Mouse (Mus musculus): ENCODE data around the gene Cdh16. TPM values are rescaled to one million over a fixed set of nuclear protein-coding genes. Genes with fewer than 3 reads are reported as not detected.

Cdh16 gene
- polyA plus RNA-seq, 1 experiment from 2014 or later = 32.2 TPM

DNA sequence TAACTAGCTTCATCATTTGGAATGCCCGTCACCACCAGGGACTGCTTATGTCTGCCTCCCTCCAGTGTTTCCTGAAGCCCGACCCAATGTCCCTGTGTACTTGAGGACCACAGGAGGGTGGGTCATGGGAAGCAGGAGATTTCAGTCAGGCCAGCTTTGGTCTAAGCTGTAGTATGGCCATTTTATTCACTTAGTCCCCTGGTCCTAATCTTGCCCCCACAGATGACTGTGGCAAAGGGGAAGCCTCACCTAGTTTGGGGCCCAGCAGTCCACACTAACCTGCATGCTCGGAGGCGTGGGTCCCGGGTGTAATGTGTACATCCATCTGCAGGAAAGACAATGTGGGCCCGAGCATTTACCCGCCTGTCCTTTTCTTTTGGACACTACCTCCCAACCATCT lies 16.0 kb upstream of the Cdh16 start:
- DNase-seq = no peak
- H3K27ac ChIP-seq (ENCODE audit: low read depth) = no peak overlapping the region

DNA sequence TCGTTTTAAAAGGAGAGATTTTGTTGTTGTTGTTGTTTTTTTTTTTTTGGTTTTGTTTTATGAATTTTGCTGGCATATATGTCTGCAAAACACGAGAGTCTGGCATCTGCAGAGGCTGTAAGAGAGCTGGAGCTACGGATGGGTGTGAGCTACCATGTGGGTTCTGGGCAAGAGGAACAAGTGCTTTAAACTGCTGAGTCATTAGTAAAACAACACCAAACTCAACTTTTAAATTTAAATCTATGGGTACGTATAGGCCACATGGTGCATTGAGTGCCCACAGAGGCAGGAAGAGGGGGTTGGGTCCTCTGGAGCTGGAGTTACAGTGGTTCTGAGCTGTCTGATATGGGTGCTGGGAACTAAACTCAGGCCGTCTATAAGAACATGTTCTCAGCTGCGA lies 13.8 kb upstream of the Cdh16 start:
- H3K27me3 ChIP-seq (ENCODE audit: insufficient read depth, low read length) = no peaks in the 10 kb centered on the region
- no peaks in the 10 kb centered on the region for H3K9me3 ChIP-seq (ENCODE audit: low read depth, low read length)
- DNase-seq (no peak), ATAC-seq (ENCODE audit: insufficient read depth) (no peak)
- H3K4me2 ChIP-seq = no peak overlapping the region
- H3K4me1 ChIP-seq (ENCODE audit: insufficient read depth) = peaks cover 15% of the 10 kb centered on the region
- no peak for TF ChIP-seq CTCF (IDR thresholded peaks at IDR 0.05; ENCODE audit: low read depth)
- peaks cover 14% of the 10 kb centered on the region; the same call in 1 of the 2 replicates for H3K36me3 ChIP-seq (ENCODE audit: insufficient read depth)
- no peak overlapping the region for H3K4me3 ChIP-seq (ENCODE audit: low read depth, low read length)
- H3K27ac ChIP-seq (ENCODE audit: low read depth) = no peak overlapping the region
- WGBS = 87% methylated on average over 6 of the region's 6 CpGs
- H3K9ac ChIP-seq = no peak overlapping the region

More for the DNA sequence above, 16.0 kb upstream of the Cdh16 start:
- Histone ChIP-seq H3K4me1 (ENCODE audit: insufficient read depth) (peaks cover 15% of the 10 kb centered on the region), H3K9ac (peak overlapping the region; percentile 80), H3K9me3 (ENCODE audit: low read depth, low read length) (no peaks in the 10 kb centered on the region), H3K27me3 (ENCODE audit: insufficient read depth, low read length) (no peaks in the 10 kb centered on the region), H3K4me2 (peak overlapping the region; percentile 88), H3K4me3 (ENCODE audit: low read depth, low read length) (peak overlapping the region; percentile 85), H3K36me3 (ENCODE audit: insufficient read depth) (peaks cover 14% of the 10 kb centered on the region; the same call in 1 of the 2 replicates)
- TF ChIP-seq CTCF (IDR thresholded peaks at IDR 0.05; ENCODE audit: low read depth) = no peak
- WGBS = 91% methylated on average over 7 of the region's 7 CpGs
- ATAC-seq (ENCODE audit: insufficient read depth) = no peak

DNA sequence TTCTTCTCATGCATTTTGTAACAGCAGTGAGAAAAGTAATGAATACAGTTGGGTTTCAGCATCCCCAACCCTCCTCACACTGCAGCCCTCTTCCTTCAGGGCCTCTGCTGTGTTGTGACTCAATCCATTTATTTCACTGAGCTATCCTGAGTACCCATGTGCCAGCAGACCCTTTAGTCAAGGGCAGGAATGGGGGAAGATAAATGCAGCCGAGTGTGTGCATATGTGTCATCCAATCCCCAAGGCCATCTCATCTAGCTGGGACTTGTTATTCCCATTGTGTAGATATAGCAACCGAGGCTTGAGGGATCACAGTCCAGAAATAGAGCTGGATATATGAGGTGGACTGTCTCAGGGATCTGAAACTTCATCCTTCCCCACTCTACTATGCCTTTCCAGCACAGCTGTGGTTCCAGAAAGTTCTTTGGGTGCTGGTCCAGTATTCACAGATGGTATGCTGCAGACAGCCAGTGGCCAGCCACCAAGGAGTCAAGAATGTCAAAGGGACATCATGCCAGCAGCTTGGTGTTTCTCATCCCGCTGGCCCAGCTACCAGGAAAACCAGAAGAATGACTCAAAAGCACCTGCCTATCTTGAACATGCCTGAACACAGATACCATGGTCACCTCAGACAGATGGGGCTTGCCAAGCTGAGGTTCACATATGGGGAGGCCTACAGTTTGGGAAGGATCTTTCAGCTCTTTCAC lies 11.0 kb upstream of the Cdh16 start:
- DNase-seq = no peak

DNA sequence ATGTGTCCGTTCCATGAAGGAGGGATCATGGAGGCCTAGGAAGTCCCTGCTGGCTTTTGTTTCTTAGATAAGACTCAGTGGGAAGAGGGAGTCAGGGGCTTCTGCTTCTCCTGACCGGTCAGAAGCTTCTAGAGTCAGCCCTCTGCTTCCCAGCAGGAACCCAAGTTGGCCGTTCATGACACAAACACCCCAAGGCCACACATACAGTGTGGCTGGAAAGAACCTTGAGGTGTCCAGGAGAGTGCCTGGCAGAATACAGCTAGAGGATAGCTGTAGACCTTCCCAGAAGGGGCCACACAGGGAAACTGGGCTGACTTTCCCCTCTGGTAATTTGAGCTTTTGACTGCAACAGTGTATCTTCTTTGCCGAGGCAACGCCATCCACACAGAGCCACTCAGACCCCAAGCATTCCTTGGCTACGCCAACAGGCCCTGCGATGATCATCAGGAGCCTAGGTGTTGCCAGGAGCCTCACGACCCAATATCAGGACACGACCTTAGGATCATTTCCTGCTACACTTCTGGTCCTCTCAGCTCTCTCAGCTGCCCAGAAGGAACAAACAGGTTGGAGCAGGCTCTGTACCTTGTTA lies 9.1 kb upstream of the Cdh16 start:
- Histone ChIP-seq H3K4me1 (ENCODE audit: insufficient read depth) (peaks cover 14% of the 10 kb centered on the region), H3K9me3 (ENCODE audit: low read depth, low read length) (no peaks in the 10 kb centered on the region), H3K4me2 (no peak overlapping the region), H3K27ac (ENCODE audit: low read depth) (no peak overlapping the region), H3K9ac (no peak overlapping the region), H3K4me3 (ENCODE audit: low read depth, low read length) (no peak overlapping the region), H3K36me3 (ENCODE audit: insufficient read depth) (0 out of 2 replicates have a peak, but pooled peaks cover 6% of the 10 kb centered on the region), H3K27me3 (ENCODE audit: insufficient read depth, low read length) (peaks cover 12% of the 10 kb centered on the region; the same call in 1 of the 2 replicates)
- no peak for ATAC-seq (ENCODE audit: insufficient read depth)
- TF ChIP-seq CTCF (IDR thresholded peaks at IDR 0.05; ENCODE audit: low read depth) = no peak
- WGBS = 40% methylated on average over 9 of the region's 9 CpGs
- no peak for DNase-seq

More for the DNA sequence above, 11.0 kb upstream of the Cdh16 start:
- 87% methylated on average over 3 of the region's 3 CpGs for WGBS
- no peak for TF ChIP-seq CTCF (IDR thresholded peaks at IDR 0.05; ENCODE audit: low read depth)
- H3K4me3 ChIP-seq (ENCODE audit: low read depth, low read length) = no peak overlapping the region
- peaks cover 9% of the 10 kb centered on the region; the same call in 1 of the 2 replicates for H3K27me3 ChIP-seq (ENCODE audit: insufficient read depth, low read length)
- H3K27ac ChIP-seq (ENCODE audit: low read depth) = no peak overlapping the region
- ATAC-seq (ENCODE audit: insufficient read depth) = no peak
- no peaks in the 10 kb centered on the region for H3K9me3 ChIP-seq (ENCODE audit: low read depth, low read length)
- no peak overlapping the region for H3K9ac ChIP-seq
- H3K36me3 ChIP-seq (ENCODE audit: insufficient read depth) = peaks cover 14% of the 10 kb centered on the region; the same call in 1 of the 2 replicates
- H3K4me1 ChIP-seq (ENCODE audit: insufficient read depth) = peaks cover 9% of the 10 kb centered on the region
- H3K4me2 ChIP-seq = no peak overlapping the region

- no peak for TF ChIP-seq CTCF (IDR thresholded peaks at IDR 0.05; ENCODE audit: low read depth)
- ATAC-seq (ENCODE audit: insufficient read depth) (no peak), DNase-seq (no peak)
- Histone ChIP-seq H3K4me2 (no peak overlapping the region; the same call in 1 of the 2 replicates), H3K9ac (no peak overlapping the region), H3K36me3 (ENCODE audit: insufficient read depth) (0 out of 2 replicates have a peak, but pooled peaks cover 3% of the 10 kb centered on the region), H3K4me1 (ENCODE audit: insufficient read depth) (peaks cover 14% of the 10 kb centered on the region), H3K9me3 (ENCODE audit: low read depth, low read length) (no peaks in the 10 kb centered on the region), H3K27ac (ENCODE audit: low read depth) (no peak overlapping the region), H3K4me3 (ENCODE audit: low read depth, low read length) (no peak overlapping the region), H3K27me3 (ENCODE audit: insufficient read depth, low read length) (peaks cover 12% of the 10 kb centered on the region; the same call in 1 of the 2 replicates)
- WGBS = 65% methylated on average over 6 of the region's 6 CpGs
These were observed 8.3 kb upstream of the Cdh16 start for GRCm38 (mm10) chr8:104632486-104632885.

DNA sequence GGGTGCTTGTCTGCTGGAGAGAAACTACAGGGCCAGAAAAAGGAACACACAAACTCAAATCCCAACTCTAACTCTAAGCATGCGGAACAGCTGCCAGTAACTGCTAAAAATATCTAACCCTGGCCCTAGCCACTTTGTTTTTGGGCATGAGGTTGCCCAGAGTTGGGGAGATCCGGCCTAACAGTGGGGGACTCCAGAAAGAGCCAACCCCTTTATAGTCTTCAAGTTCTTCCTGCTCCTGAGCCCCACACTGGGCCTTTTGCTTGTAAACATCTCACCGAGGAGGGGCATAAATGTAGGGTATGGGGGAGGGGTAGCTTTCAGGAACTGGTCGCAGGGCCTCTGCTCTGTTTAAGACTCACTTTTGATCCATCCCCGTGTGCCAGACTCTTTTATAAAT lies 7.8 kb upstream of the Cdh16 start:
- H3K4me1 ChIP-seq (ENCODE audit: insufficient read depth) = peaks cover 14% of the 10 kb centered on the region
- H3K9ac ChIP-seq = no peak overlapping the region; the same call in 1 of the 2 replicates
- no peaks in the 10 kb centered on the region for H3K9me3 ChIP-seq (ENCODE audit: low read depth, low read length)
- peak overlapping the region; percentile 39 for H3K4me3 ChIP-seq (ENCODE audit: low read depth, low read length)
- 0 out of 2 replicates have a peak, but pooled peaks cover 3% of the 10 kb centered on the region for H3K36me3 ChIP-seq (ENCODE audit: insufficient read depth)
- no peak for ATAC-seq (ENCODE audit: insufficient read depth)
- peak overlapping the region; percentile 63; the same call in 1 of the 2 replicates for H3K27ac ChIP-seq (ENCODE audit: low read depth)
- peak overlapping the region; percentile 68 for H3K4me2 ChIP-seq
- TF ChIP-seq CTCF (IDR thresholded peaks at IDR 0.05; ENCODE audit: low read depth) = no peak
- WGBS = 27% methylated on average over 5 of the region's 5 CpGs
- DNase-seq = no peak
- peaks cover 12% of the 10 kb centered on the region; the same call in 1 of the 2 replicates for H3K27me3 ChIP-seq (ENCODE audit: insufficient read depth, low read length)
